Mouse (Mus musculus) B cell, adult 2 months (primary cell): ENCODE data around the gene Arhgap10.
"Not testable (repeated sequence)": the region's sequence is repeated elsewhere in the genome, so short reads cannot be mapped to it uniquely, and the experiment has no call there.

ENCODE experiments used
- DNase-seq, 2 experiments: peaks; one replicate each; pipeline ENCODE4 v3.0.0; 2022

Arhgap10 gene

GRCm38 (mm10) chr8:77340046-77340747, 177.6 kb downstream of the Arhgap10 start:
- DNase-seq = no peak

DNA sequence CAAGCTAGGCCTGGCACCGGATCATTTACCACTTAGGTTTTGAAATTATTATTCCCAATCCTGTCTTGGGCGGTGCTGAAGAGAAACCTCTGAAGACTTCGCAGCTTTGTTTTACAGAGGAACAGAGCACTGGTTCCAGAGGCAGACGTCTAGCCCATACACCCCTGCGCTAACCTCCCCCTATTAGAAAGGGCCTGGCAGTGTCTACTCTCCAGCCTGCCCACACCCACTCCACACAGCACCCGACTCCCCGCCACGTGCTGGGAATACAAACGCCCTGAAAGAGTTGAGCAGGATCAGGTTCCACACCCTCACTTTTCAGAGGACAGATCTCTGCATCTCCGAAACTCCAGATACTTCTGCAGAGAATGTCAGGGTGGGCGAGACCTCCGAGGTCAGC, 180.5 kb downstream of the Arhgap10 start:
- DNase-seq = no peak

- no peak for DNase-seq
These were observed 186.6 kb downstream of the Arhgap10 start for GRCm38 (mm10) chr8:77331180-77331579.

GRCm38 (mm10) chr8:77330304-77330703, 187.4 kb downstream of the Arhgap10 start:
- no peak for DNase-seq

- no peak for DNase-seq
These were observed 188.0 kb downstream of the Arhgap10 start for GRCm38 (mm10) chr8:77329783-77330182.

- DNase-seq = no peak
These were observed 189.3 kb downstream of the Arhgap10 start for GRCm38 (mm10) chr8:77328473-77328872.

DNA sequence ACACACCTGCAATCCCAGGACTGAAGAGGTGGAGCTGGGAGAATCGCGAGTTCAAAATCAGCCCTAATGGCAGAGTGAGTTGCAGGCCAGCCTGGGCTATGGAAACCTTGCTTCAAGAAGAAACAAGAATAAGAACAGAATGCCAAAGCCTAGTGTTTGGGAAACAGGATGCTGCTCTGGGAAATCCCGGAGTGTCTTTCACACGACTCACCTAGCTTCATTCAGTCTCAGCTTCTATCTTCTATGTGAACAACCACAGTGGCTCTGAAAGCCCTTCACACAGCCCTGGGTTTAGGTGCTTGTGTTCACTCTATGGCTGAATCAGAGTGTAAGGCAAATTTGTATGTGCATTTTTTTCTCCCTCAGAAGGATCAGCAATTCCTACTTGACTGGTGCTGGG, 190.4 kb downstream of the Arhgap10 start:
- DNase-seq = no peak

DNA sequence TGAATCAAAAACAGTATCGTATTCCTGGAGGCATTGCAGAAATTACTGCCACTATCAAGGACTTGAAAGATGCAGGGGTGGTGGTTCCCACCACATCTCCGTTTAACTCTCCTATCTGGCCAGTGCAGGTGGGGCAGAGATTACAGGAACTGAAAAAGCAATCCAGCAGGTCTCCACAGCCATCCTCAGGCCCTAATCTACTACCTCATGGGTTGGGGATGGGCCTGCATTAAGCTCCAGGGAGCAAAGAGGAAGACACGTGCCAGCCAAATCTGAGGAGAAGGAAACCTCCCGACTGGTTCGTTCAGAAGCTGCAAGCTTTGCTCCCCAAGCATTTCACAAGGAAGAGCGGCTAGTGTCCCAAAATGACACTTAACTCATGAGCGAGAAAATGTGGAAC, 195.0 kb downstream of the Arhgap10 start:
- DNase-seq = not testable (repeated sequence)

DNA sequence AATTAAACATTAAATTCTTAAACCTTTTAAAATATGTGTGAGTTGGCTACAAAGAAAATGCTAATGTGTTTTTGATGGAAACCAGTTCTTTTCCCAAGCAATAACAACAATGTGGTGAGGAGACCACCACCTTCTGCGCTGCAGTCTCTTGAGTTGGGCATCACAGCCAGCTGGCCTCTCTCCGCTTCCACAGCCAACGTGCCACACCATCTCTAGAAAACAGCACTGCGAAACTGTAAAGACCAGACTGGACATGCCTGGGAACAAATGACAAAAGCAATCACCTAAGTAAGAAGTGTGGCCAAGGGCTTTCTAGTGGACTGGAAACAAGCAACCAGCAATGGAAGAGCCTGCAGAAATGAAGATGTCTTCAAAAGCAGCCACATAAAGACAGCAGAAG, 195.9 kb downstream of the Arhgap10 start:
- no peak for DNase-seq

- no peak for DNase-seq
These were observed 199.2 kb downstream of the Arhgap10 start for GRCm38 (mm10) chr8:77318590-77318989.

- no peak for DNase-seq
These were observed 200.0 kb downstream of the Arhgap10 start for GRCm38 (mm10) chr8:77317771-77318170.

GRCm38 (mm10) chr8:77313003-77313402, 204.8 kb downstream of the Arhgap10 start:
- no peak for DNase-seq

DNA sequence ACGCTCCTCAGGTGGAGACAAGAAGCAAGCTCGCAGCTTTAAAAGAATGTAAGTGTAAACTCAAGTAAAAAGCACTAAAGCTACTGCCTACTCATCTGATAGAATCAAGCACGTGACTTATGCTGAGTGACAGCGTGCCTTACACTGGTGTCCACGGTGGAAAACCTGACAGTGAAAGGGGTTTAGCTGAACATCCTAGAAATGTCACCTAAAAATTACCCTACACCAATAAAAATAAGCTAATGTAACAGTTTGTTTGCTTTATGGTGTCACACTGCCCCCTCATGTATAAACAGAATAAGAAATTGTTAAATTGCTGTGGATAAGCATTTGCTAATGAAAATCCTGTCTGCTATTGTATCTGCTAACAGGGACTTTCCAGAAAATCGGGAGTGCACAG, 206.0 kb downstream of the Arhgap10 start:
- no peak for DNase-seq

DNA sequence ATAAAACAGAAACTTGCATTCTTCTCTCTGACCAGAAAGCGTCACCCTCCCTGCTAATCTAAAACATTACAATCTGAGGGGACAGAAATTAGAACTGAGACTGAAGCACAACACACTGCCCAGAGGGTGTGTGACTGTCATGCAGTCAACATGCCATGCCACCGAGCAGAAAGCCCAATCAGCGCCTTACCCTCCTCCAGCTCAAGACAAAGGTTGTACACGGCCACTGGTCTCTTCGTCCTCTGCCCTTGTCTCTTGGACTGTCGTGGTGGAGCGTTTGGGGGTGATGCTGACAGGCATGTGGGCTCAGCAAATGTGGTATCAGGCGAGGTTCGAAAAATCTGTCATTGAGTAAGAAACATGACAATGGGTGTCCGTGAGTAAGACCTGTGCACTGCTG, 207.2 kb downstream of the Arhgap10 start:
- DNase-seq = no peak

GRCm38 (mm10) chr8:77310026-77310425, 207.7 kb downstream of the Arhgap10 start:
- DNase-seq = no peak

- DNase-seq = no peak
These were observed 223.2 kb downstream of the Arhgap10 start for GRCm38 (mm10) chr8:77294599-77294998.

- no peak for DNase-seq
These were observed 225.1 kb downstream of the Arhgap10 start for GRCm38 (mm10) chr8:77292649-77293048.

DNA sequence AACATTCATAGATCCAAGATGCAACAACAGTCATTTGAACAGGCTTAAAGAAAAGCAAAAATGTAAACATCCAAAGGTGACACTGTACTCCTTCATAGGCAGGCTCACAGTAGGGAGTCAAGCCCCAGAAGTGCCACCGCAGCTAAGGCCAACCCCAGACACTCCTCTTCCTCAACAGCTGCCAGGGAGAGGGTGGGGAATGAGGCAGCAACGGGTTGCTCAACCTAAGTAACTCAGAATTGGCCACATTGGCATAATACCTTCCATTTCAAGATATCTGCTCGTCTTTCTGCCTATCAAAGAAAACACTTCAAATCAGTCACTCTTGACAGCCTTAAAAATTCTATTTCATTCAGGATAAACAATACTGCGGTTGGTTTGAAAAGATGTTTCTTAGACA, 225.6 kb downstream of the Arhgap10 start:
- DNase-seq = no peak

- DNase-seq = no peak
These were observed 229.3 kb downstream of the Arhgap10 start for GRCm38 (mm10) chr8:77288492-77288891.

DNA sequence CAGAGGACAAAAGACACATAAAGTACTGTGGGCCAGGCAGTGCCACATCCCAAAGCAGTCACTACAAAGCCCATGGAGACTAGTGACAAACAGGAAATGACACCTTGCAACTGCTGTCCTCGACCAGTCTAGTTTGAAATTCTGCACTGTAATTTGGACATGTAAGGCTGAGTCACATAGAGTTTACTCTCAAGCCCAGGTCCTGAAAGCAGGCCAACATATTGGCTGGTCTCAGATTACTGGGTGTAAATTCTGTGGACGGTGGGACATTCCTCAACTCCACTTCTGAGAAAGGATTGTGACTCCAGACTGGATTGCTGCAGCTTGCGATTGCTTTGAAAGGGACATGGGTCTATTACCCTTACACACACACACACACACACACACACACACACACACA, 229.7 kb downstream of the Arhgap10 start:
- no peak for DNase-seq

DNA sequence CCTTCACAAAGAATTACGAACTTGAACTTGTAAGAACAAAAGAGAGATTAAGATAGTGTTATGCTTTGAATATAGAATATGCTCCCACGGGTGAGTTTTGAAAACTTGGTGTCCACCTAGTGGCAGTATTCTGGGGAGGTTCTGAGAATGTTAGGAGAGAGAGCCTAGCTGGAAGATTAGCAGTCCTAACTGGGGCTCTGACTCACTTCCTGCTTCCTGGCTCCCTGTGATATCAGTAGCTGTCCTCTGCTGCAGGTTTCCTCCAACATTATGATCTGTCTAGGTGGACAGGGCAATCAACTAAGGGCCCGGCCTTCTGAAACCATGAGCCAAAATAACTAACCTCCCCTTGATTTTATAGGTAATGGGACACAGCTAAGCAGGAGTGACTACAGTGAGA, 233.3 kb downstream of the Arhgap10 start:
- DNase-seq = no peak

DNA sequence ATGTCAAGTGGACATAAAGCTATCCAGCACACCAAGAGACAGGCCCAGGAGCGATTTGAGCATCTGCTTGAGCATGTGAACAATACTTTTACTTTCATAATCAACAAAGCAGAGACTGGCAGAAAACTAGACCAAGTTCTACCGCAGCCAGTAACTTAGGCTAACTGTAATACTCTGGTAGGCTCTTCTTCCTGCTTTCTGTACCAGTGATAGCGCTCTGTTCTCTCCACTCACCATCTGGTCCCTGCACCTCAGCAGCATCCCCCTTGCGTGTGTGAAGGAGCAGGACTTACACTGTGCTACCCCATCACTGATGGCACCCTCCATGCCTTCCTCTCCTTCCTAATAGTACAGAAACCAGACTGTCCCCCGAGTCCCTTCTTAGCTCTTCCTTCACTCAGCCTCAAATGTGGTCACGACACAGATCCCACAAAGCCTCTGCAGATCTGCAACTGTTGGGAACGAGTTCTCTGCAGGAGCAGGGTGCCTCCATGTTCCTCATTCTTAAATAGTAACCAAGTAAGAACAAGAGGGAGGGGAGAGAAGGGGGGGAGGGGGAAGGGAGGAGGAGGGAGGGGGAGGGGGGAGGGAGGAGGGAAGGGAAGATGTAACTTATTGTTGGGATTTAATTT, 235.0 kb downstream of the Arhgap10 start:
- DNase-seq = no peak

GRCm38 (mm10) chr8:77279977-77280376, 237.8 kb downstream of the Arhgap10 start:
- DNase-seq = no peak

- no peak for DNase-seq
These were observed 239.5 kb downstream of the Arhgap10 start for GRCm38 (mm10) chr8:77278246-77278645.

DNA sequence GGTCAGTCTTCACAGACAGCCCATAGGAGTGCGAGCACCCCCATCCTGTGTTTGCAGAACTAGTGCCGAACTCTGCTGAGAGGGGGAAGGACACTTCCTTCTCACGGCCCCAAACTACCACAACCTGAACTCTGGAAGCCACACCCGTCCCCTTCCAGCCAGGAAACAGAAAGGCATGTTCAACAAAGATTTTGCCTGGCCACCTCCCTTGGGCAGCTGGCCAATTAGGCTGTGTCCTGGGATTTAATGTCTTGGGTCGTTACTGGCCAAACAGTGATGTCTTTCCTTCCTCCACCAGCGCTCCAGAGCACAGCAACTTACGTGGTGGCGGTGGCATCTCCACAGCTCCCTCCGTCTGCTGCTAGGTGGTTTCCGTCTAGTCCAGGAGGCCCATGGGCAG, 240.9 kb downstream of the Arhgap10 start:
- DNase-seq = no peak
